Mouse (Mus musculus): ENCODE measurements at regions not wholly inside any gene's neighbourhood (a gene's known extent, or its start where the extent isn't known, plus 50 kb on each side); places are given as distances from the start of the nearest gene placed in this dataset.

DNA sequence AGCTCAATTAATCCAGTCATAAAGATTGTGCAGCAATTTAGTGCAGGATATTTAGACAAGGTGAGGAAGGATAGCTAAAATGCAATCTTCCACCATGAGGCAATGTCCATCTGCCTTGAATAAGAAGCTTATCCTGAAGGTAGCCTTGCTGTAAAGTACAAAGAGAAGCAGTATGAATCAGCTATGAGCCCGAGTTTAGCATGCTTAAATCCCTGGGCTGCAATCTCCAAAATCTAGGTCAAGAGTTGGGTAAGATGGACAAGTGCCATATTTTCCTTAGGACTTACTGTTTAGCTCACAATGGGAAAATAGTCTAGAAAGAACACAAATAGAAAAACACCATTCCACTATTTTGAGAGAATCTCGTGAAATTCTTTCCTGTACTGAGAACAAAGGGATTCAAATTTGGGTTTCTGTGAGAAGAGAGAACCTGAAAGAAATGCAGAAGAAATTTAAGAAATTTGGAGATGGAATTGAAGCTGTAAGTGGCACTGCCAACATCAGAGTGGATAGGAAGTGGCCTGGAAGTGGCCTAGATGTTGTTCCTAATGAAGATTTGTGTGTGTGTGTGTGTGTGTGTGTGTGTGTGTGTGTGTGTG is 449.9 kb downstream of the Tns3 start:
- TF ChIP-seq CTCF (IDR thresholded peaks at IDR 0.05; ENCODE audit: low read depth): no peak
- H3K27ac ChIP-seq: no peak overlapping the region
- H3K4me3 ChIP-seq (replicated peaks; ENCODE audit: low read depth, low read length): no peak overlapping the region
- H3K36me3 ChIP-seq (ENCODE audit: insufficient read depth, low read length): no peaks in the 10 kb centered on the region
- no peaks in the 10 kb centered on the region for H3K27me3 ChIP-seq (ENCODE audit: insufficient read depth, low read length)
- H3K9ac ChIP-seq (ENCODE audit: low read depth, low read length): no peak overlapping the region
- ATAC-seq (replicated peaks; ENCODE audit: low FRiP score, low read depth) (no peak), DNase-seq (ENCODE audit: low spot score) (no peak)
- H3K9me3 ChIP-seq (replicated peaks; ENCODE audit: low read length): no peaks in the 10 kb centered on the region
- H3K4me2 ChIP-seq (ENCODE audit: low read length): no peak overlapping the region
- 45% methylated on average over 2 of the region's 2 CpGs for WGBS
- H3K4me1 ChIP-seq (replicated peaks; ENCODE audit: insufficient read depth, low read length): no peaks in the 10 kb centered on the region

DNA sequence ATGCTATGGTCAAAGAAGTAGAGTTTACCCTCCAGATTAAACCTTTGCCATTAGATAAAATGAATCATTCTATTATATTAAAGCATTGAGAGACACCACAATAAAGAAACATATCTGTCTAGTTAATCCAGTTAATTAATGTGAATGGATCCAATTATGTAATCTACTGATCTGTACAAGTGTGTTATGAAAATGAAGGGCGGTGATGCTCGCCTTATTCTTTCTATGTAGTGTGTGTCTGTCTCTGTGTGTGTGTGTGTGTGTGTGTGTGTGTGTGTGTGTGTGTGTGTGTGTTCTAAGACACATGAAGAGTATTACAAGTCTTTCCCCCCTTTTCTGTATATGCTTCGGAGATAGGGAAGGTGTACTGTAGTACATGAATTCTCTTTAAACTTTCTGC is 451.2 kb downstream of the Tns3 start:
- TF ChIP-seq CTCF (IDR thresholded peaks at IDR 0.05; ENCODE audit: low read depth): no peak
- H3K4me3 ChIP-seq (replicated peaks; ENCODE audit: low read depth, low read length): no peak overlapping the region
- DNase-seq (ENCODE audit: low spot score) (no peak), ATAC-seq (replicated peaks; ENCODE audit: low FRiP score, low read depth) (no peak)
- WGBS: 95% methylated on average over 3 of the region's 3 CpGs
- no peak overlapping the region for H3K4me2 ChIP-seq (ENCODE audit: low read length)
- H3K27me3 ChIP-seq (ENCODE audit: insufficient read depth, low read length): no peaks in the 10 kb centered on the region
- H3K27ac ChIP-seq: no peak overlapping the region
- H3K4me1 ChIP-seq (replicated peaks; ENCODE audit: insufficient read depth, low read length): no peaks in the 10 kb centered on the region
- H3K9me3 ChIP-seq (replicated peaks; ENCODE audit: low read length): no peaks in the 10 kb centered on the region
- H3K9ac ChIP-seq (ENCODE audit: low read depth, low read length): no peak overlapping the region
- H3K36me3 ChIP-seq (ENCODE audit: insufficient read depth, low read length): no peaks in the 10 kb centered on the region

DNA sequence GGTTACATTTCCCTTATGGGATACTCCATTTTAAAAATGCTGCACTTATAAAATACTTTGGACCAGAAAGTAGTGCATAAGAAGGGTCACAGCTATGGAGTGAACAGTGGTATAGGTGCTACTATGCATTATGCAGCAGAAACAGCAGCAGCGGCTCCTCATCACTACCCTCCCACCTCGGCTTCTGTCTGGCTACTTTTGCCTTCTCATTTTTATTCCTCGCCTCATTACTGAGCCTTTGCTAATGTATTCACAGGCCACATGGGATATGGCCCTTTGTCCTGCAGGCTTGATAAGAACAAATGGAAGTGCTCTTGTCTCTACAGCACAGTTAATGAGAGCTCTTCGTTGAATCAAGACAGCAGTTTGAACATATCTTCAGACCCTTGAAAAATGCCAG is 451.6 kb downstream of the Tns3 start:
- Histone ChIP-seq H3K27ac (no peak overlapping the region), H3K4me3 (replicated peaks; ENCODE audit: low read depth, low read length) (no peak overlapping the region), H3K27me3 (ENCODE audit: insufficient read depth, low read length) (no peaks in the 10 kb centered on the region), H3K4me2 (ENCODE audit: low read length) (no peak overlapping the region), H3K4me1 (replicated peaks; ENCODE audit: insufficient read depth, low read length) (no peaks in the 10 kb centered on the region), H3K9ac (ENCODE audit: low read depth, low read length) (no peak overlapping the region), H3K9me3 (replicated peaks; ENCODE audit: low read length) (no peaks in the 10 kb centered on the region), H3K36me3 (ENCODE audit: insufficient read depth, low read length) (no peaks in the 10 kb centered on the region)
- 74% methylated on average over 4 of the region's 4 CpGs for WGBS
- no peak for ATAC-seq (replicated peaks; ENCODE audit: low FRiP score, low read depth)
- TF ChIP-seq CTCF (IDR thresholded peaks at IDR 0.05; ENCODE audit: low read depth): no peak
- no peak for DNase-seq (ENCODE audit: low spot score)

DNA sequence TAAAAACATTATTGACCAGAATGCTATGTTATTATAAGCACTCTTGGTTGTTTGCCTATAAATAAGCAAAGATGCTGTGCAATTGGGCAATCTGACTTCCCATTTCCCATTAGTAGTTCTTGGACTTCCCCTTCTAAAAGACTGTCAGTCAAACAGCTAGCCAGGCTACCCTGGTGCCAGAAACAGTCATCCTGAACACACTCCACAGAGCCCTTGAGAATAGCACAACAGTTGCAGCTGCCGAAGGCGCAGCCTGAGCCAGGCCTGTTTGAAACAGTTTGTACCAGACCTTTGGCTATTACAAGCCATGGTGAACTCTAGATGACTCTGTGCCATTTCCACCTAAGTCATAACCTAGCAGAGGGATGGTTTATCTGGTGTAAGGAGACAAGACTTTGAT is 455.3 kb downstream of the Tns3 start:
- ATAC-seq (replicated peaks; ENCODE audit: low FRiP score, low read depth) (no peak), DNase-seq (ENCODE audit: low spot score) (no peak)
- Histone ChIP-seq H3K4me3 (replicated peaks; ENCODE audit: low read depth, low read length) (no peak overlapping the region), H3K9me3 (replicated peaks; ENCODE audit: low read length) (no peaks in the 10 kb centered on the region), H3K27me3 (ENCODE audit: insufficient read depth, low read length) (no peaks in the 10 kb centered on the region), H3K9ac (ENCODE audit: low read depth, low read length) (no peak overlapping the region), H3K4me2 (ENCODE audit: low read length) (no peak overlapping the region), H3K27ac (no peak overlapping the region), H3K36me3 (ENCODE audit: insufficient read depth, low read length) (no peaks in the 10 kb centered on the region), H3K4me1 (replicated peaks; ENCODE audit: insufficient read depth, low read length) (no peaks in the 10 kb centered on the region)
- no peak for TF ChIP-seq CTCF (IDR thresholded peaks at IDR 0.05; ENCODE audit: low read depth)
- WGBS: 92% methylated on average over 2 of the region's 2 CpGs

DNA sequence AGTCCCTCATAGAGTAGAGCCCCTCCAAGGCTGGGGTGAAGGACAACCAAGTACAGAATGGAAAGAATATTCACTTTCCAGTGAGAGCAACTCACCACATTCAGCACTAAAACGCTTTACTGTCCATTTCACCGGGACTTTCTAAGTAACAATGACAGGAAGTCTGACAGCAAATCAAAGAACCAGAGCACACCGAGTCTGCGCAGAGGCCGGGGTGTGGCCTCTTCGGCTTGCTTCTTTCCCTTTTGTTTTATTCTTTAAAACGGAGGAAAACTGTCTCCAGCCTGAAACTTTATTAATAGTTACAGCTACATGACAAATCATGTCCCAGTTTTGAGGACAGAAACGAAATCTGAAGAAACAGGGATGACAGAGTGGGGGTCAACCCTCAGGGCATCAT is 465.0 kb downstream of the Tns3 start:
- no peaks in the 10 kb centered on the region for H3K4me1 ChIP-seq (replicated peaks; ENCODE audit: insufficient read depth, low read length)
- no peaks in the 10 kb centered on the region for H3K9me3 ChIP-seq (replicated peaks; ENCODE audit: low read length)
- TF ChIP-seq CTCF (IDR thresholded peaks at IDR 0.05; ENCODE audit: low read depth): no peak
- no peaks in the 10 kb centered on the region for H3K27me3 ChIP-seq (ENCODE audit: insufficient read depth, low read length)
- no peak overlapping the region for H3K4me2 ChIP-seq (ENCODE audit: low read length)
- WGBS: 68% methylated on average over 8 of the region's 8 CpGs
- no peak overlapping the region for H3K4me3 ChIP-seq (replicated peaks; ENCODE audit: low read depth, low read length)
- ATAC-seq (replicated peaks; ENCODE audit: low FRiP score, low read depth) (no peak), DNase-seq (ENCODE audit: low spot score) (no peak)
- no peaks in the 10 kb centered on the region for H3K36me3 ChIP-seq (ENCODE audit: insufficient read depth, low read length)
- H3K9ac ChIP-seq (ENCODE audit: low read depth, low read length): no peak overlapping the region
- H3K27ac ChIP-seq: no peak overlapping the region
